Mouse (Mus musculus) kidney, adult 2 months (tissue): ENCODE measurements around the gene Trpv6.

Source experiments
- CTCF ChIP-seq: fragments of 200-500 bp; conservative IDR thresholded peaks from 2 replicates; pipeline ENCODE4 v1.5.1; 2011; ENCODE audit warnings: low read depth, mild to moderate bottlenecking, control low read depth, low read length, moderate library complexity, mixed read lengths; ENCODE audit not compliant: insufficient read depth, insufficient read length
- POLR2A ChIP-seq: fragments of 200-500 bp; IDR thresholded peaks from one replicate; pipeline ENCODE4 v1.6.1; 2011; ENCODE audit warnings: low read depth, low read length, control low read depth

DNA sequence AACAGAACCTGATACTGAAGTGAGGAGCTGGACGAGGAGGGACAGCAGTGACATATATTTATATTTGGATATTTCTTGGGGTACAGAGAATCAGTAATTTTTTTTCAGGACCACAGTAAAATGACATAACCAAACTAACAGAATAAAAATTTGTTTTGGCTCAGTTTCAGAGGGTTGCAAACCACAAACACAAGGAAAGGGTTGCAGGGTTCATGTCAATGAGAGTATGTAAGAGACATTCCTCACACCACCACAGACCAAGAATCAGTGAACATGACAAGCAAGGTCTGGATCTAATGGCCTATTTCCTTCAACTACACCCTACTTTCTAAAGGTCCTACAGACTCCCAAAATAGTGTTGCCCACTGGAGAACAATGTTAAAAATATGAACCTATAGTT, 54.0 kb downstream of the Trpv6 start:
- TF ChIP-seq CTCF (no peak), POLR2A (no peak)
